15 mouse cellular contexts compared by ENCODE assay signal in genomic region chr9:48801322-48801721, GRCm38 (mm10).
"Had no signal": no experiment of that assay in that cellular context is flagged by ENCODE, and none has a peak within 500 bp of the region (broad histone marks: within the 10 kb centered on the region; RNA-seq: fewer than 3 reads in every experiment).

No protein-coding gene starts in this region.

- H3K4me2 ChIP-seq: lung, embryonic 15.5 days; midbrain, embryonic 11.5 days; midbrain, embryonic 13.5 days; midbrain, embryonic 15.5 days; neural tube, embryonic 12.5 days had no signal

- H3K27me3 ChIP-seq: megakaryocyte, embryonic 14.5 days; midbrain, embryonic 13.5 days; midbrain, embryonic 15.5 days; neural tube, embryonic 12.5 days had no signal

- H3K27ac ChIP-seq: lung, embryonic 15.5 days; macrophage; midbrain, embryonic 15.5 days; neural tube, embryonic 12.5 days had no signal

- H3K4me3 ChIP-seq: lung, embryonic 15.5 days; megakaryocyte, embryonic 14.5 days; midbrain, embryonic 13.5 days; midbrain, embryonic 15.5 days; neural tube, embryonic 12.5 days had no signal

- H3K36me3 ChIP-seq: lung, embryonic 15.5 days; midbrain, embryonic 13.5 days; midbrain, embryonic 15.5 days; neural tube, embryonic 12.5 days had no signal

- H3K9me3 ChIP-seq: lung, embryonic 15.5 days; megakaryocyte, embryonic 14.5 days; midbrain, embryonic 13.5 days; midbrain, embryonic 15.5 days; neural tube, embryonic 12.5 days had no signal

- ATAC-seq: lung, postnatal 0 days; midbrain, embryonic 13.5 days; midbrain, embryonic 15.5 days had no signal

- DNase-seq: lung, adult 2 months; lung, postnatal 14 days; lung, postnatal 36 days; right cerebral cortex, postnatal 14 days; thymus, adult 18-20 months; thymus, postnatal 14 days; thymus, postnatal 36 days had no signal

- H3K9ac ChIP-seq: lung, embryonic 15.5 days; midbrain, embryonic 13.5 days; midbrain, embryonic 15.5 days; neural tube, embryonic 12.5 days had no signal
